Mouse (Mus musculus) testis, postnatal 10 days (tissue): Measurements from ENCODE around the gene Fubp1.
A peak's percentile ranks its signal among the peaks of the same experiment; 100 is the strongest.
"Not testable (repeated sequence)": the region's sequence is repeated elsewhere in the genome, so short reads cannot be mapped to it uniquely, and the experiment has no call there.

Source experiments
- DNase-seq: peaks from one replicate; pipeline ENCODE4 v3.0.0; 2021; ENCODE audit warnings: low spot score

The Fubp1 gene

DNA sequence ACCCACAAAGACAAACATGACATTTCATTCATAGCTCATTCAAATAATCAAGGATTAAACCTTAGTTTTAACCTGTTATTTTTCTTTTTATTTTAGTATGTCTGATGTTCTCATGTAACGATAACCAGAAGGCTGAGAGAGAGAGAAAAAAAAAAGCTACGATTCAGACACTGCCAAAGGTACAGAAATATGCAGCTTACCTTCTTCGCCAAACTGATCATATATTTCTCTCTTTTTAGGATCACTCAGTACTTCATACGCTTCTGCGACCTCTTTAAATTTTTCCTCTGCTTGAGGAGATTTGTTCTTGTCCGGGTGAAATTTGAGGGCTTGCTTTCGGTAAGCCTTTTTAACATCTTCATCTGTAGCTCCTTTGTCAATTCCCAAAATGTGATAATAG is 17.0 kb upstream of the Fubp1 start:
- no peak for DNase-seq

DNA sequence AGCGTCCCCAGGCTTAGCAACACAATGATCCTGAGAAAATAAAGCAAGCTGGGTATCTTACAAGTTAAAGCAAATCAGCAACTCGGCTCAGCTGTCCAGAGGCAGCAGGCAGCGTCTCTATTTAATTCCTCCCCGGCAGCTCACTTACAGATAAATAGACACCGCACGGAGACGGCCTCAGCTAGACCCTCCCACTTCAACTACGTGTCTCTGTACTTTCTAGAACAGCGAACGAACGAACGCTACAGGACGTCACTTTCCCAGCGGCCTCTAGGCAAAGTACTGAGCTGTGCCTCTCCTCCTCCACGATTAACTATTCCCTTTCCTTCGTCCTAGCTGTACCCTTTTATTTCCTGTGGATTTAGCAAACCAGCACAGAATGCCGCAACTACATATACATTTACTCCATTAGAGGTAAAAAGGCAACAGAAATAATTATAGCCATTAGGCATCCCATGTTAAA is 16.6 kb upstream of the Fubp1 start:
- DNase-seq, result peak; percentile 78

DNA sequence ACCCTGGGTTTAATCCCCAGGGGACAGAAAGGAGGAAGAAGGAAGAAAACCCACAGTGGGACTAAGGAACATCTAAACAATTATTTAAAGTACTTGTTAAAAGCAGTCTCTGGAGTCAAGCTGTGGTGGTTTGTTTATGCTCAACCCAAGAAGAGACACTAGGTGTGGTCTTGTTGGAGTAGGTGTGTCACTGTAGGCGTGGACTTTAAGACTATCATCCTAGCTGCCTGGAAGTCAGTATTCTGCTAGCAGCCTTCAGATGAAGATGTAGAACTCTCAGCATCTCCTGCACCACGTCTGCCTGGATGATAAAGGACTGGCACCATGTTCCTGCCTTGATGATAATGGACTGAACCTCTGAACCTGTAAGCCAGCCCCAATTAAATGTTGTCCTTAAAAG is 13.0 kb upstream of the Fubp1 start:
- DNase-seq, result not testable (repeated sequence)

DNA sequence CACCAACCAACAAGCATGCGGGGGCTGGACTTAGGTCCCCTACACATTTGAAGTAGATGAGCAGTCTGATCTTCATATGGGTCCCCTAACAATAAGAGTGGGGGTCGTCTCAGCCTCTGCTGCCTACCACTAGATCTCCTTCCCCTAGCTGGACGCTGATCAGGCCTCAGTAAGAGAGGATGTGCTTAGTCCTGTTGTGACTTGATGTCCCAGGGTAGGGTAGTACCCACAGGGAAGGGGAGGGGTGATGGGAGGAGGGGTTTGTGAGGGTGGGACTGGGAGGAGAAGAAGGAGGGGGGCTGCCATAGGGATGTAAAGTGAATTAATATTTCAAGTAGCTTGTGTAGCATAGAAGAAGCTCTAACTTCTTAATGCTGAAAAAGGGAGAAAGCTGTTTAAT is 11.1 kb upstream of the Fubp1 start:
- no peak for DNase-seq

DNA sequence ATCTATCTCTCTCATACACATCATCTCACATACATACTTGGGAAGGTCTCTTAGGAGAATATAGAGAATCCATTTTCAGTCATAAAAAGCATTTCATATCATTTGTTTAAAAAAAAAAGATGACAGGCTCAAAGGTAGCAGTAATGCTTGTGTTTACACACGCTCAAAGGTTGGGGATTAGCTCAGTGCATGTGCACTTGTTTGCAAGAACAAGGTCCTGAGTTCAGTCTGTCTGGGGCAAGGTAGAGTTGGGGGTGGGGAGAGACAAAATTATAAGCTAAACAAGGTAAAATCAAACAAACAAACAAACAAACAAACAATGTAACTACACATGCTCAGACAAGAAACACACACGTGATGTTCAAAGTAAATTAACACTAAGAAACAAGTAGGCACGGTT is 9.0 kb upstream of the Fubp1 start:
- DNase-seq, result no peak

DNA sequence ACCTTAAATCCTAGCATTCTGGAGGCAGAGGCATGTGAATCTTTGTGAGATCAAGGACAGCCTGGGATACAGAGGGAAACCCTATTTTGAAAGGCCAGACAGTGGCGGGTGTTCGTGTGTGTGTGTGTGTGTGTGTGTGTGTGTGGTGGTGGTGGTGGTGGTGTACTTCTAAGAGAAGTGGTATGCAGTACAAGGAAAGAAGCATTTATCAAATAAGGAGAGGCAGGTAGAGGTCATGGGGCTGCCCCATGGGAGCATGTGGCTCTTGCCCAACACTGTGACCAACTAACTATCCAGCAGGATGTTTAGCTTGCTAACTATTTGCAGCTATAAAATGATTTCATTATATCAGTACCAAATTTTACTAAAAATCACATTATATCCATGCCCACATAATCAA is 8.6 kb upstream of the Fubp1 start:
- no peak for DNase-seq

DNA sequence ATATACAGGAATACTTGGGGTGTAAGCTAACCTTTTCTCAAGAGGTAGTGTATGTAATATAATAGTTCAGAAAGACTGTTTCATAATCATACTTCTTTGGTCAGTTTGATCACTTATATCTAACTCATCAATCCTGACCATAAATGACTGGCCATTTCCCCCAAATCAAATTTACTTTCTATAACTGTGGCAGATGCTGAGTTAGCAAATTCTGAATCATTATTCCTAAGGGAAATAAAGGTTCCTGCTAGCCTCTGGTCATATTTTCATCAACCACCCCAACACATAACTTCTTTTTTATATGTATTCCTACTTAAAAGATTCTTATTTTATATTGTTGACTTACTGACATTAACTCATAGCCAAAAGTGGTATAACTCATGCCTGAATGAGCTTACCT is 7.3 kb upstream of the Fubp1 start:
- no peak for DNase-seq

DNA sequence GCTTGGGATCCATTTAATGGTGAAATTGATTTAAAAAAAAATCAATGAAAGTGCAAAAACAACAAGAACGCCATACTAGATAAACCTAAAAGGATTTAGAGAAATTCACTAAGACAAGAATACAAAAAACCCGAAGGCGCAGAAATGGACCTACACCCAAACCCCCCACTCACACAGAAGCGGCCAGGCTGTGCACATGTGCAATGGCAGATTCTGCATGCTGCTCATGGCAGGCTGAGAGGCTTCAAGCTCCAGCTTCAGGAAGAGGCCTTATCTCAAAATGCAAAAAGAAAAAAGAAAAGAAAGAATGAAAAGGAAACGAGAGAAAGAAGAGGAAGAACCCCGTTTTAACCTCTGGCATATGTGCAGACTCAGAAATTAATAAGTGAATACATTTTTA is 6.8 kb upstream of the Fubp1 start:
- DNase-seq, result no peak

DNA sequence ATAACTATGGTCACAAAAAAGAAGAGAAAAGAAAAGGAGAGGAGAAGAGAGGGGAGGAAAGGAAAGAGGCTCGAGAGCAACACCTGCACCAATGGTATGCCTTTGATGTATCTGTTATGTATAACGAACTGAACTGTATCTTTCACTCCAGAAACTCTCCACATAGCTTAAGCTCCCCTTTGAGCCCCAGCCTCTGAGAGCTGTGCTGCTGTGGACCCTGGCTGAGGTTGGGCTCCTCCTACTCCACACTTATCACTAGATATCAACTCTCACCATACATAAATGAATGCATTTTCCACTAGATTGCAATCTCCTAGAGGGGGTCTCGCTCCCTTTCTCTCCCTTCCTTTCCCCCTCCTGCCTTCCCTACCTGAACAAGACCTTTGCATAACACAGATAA is 6.2 kb upstream of the Fubp1 start:
- DNase-seq, result no peak

DNA sequence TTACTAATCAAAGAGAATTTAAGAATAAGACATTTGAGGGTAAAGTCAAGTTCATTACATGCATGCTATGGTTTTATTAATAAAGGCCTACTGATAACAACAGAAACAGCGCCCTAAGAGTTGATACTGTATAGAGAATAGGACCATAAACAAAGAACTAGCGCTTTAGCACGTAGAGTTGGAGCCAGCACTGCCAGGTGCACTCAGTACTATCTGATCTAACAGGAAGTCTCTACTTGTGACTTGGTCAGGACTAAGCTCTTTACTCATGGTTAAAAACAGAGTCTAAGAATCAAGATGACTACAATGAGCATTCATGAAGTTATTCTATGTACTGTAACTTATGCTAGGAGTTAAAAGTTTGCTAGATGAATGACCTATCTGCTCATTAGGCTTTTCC is 5.6 kb upstream of the Fubp1 start:
- no peak for DNase-seq

DNA sequence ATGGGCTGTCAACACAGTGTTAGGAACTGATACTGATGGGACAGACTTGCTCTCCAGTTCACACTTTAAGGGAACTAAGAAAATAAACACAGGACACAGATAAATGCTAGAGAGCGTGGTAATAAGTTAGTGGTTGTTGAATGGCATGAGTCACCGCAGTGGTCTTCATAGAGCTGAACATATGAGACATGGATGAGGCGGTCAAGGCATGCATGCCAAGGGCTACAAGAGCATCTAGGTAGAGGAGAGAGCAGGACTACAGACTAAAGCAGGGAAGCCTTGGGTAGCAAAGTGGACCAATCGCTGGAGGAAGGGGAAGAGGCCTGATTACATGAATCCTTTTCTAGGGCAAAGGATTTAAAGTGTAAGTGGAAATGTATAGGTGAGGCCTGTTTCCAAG is 3.1 kb upstream of the Fubp1 start:
- no peak for DNase-seq

DNA sequence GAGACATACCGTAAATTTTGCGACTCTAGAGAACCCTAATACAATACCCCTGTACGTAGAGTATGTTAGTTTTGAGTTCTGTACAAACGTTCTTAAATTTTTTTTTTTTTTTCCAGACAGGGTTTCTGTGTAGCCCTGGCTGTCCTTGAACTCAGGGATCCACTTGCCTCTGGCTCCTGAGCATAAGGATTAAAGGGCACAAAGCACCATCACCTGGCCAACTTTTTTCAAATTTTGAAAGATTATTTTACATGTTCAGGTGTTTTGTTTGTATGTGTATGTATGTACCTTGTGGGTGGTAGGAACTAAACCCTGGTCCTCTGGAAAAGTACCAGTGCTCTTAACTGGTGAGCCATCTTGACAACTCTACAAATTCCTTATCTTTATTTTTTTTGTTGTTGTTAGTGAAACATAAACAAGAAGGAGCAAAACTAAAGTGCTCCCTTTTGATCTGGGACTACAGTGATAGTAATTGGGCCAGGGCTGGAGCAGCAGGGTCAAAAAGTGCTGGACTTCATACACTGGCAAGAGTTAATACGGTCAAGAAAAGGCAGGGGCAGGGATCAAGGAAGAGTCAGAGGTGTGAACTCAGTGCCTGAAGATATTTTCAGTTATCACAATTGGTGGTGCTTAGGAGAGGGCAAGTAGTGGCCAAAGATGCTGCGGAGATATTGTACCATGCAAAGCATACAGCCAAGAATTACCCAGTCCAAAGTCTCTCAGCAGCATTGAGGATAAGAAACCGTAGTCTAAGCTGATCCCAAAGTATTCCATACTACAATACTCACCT is 1.9 kb upstream of the Fubp1 start:
- no peak for DNase-seq

DNA sequence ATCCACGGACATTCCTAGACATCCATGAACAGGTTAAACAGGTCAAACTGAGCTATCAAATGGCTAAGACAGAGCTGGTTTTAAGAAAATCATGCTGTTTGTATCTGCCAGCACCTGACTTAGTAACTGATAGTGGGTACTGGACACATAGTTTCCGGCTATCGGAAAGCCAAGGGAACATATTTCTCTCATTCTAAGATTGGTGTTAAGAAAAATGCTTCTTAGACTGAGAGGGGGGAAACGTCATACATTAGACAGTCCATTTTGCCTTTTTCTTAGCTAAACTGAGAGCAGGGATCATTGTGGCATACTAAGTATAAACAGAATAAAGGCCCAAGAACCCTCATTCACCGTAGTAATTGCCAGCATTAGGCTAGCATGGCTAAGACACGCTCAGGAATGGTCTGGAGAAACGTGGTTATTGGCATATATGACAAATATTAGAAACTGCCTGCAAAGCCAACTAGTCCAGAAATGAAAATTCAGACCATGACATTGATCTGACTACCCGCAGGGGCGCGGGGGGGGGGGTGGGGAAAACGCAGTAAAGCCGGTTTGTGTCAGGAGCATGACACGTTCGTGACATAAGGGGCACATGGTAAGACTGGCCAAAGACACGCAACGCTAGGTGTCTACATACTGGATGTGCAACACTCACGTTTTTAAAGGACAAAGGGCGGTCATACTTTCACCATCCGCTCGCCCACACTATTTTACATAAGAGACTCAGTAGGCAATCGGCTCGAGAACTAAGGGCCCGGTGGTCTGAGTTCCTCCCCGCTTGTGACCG is 850 bp upstream of the Fubp1 start:
- DNase-seq, result no peak

DNA sequence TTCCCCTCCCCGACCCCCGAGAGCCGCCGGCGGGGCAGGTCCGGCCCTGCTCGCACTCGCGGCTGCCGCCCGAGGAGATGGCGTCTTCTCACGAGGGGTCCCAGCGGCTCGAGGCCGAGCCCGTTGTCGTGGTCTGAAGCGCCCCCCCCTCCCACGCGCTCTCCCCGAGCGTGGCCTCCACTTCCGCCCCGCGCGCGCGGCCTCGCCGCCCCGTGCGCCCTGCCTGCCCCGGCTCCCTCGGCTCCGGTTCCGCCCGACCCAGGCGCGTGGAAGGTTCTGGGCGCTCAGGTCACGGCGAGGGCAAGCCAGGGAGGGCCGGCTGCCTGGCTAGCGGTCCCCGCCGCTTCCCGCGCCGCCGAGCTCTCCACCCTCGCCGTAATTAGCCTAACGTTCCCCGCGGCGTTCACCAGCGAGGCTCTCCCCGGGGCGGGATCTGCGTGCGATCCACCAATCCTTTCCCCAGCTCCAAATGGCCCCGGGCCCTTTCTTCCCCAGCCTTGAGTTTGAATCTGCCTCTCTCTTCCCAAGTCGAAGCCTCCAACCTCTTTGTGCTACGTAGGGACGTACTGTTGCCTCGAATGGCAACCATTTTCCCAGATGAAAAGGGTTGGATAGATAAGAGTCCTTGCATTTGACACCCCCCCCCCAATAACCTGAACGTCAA is 638 bp downstream of the Fubp1 start:
- DNase-seq, result peak; percentile 82

DNA sequence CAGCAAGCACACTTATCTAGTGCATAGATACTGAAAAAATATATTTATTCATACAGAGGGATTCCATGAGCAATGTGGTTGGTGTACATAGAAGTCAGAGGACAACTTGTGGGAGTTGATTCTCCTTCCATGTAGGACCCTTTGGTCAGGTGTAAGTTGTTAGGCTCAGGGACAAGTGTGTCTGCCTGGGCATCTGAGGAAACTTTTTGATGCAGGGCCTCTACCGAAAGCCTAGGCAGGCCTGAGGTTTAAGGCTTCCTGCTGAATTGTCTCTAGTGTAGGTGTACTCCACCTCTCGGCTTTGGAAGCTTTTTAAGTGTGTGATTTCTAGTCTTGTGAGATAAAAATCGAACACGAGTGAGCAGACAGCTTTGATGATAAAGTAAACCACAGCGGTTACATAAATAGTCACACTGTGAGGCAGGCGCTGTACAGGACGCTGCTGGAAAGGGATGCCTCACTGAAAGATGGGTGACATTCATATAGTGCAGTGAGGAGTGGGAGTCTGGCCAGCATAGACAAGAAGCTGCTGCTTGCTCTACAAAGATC is 1.6 kb downstream of the Fubp1 start:
- no peak for DNase-seq

DNA sequence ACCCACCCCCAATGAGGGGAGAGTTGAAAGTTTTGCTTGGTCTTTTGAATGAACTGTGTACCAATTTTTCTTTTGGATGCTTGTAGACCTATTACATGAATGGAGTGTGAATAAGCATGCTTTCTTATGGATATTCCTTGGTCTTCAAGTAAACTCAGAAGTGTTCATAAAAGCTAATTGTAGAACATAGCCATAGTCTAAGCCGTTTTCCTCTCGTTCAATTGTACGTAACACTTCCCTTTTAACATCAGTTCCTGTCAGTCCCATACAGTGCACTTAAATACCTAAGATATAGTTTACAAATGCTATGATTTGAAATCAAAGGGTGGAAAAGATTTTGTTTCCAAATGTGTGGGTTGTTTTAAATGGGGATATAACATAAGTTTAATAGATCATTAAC is 3.2 kb downstream of the Fubp1 start:
- DNase-seq, result no peak

DNA sequence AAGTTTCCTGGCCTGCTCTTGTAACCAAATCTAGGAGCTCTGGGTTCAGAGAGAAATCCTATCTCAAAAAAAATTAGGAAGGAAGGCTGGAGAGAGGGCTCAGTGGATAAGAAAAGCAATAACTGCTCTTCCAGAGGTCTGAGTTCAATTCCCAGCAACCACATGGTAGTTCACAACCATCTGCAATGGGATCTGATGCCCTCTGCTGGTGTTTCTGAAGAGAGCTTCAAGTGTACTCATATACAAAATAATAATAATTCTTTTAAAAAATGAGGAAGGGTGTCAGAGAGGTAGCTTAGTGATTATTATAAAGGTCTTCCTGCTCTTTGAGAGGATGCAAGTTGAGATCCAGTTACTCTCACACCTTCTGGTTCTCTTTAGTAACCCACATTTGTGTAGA is 14.7 kb downstream of the Fubp1 start:
- DNase-seq, result no peak

DNA sequence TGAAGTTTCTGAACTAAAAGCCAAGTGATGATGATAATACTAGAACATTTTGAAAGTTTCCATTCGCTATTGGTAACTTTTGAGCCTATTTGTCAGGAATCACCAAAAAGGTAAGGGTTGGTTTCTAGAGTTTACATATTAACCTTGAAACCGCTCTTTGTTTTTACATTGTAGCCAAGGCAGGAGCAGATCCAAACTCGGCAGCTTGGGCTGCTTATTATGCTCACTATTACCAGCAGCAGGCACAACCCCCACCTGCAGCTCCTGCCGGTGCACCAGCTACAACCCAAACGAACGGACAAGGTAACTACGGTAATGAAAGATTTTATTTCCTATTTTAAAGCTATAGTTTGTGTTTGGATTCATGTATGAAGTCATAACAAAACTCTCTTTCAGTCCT is 15.7 kb downstream of the Fubp1 start:
- DNase-seq, result no peak

DNA sequence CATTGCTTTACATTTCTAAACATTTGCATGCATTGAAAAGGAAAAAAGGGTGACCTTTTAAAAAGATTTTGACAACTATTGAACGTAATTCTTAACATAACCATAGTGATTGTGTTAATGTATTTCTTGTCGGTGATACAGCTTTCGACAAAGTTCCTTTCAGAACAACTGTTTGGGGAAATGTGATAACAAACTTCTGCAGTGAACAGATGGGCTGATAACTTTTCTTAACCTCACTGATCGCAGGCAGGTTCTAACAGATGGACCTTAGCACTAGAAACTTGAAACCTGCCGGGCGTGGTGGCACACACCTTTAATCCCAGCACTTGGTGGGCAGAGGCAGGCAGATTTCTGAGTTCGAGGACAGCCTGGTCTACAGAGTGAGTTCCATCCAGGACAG is 18.6 kb downstream of the Fubp1 start:
- no peak for DNase-seq

DNA sequence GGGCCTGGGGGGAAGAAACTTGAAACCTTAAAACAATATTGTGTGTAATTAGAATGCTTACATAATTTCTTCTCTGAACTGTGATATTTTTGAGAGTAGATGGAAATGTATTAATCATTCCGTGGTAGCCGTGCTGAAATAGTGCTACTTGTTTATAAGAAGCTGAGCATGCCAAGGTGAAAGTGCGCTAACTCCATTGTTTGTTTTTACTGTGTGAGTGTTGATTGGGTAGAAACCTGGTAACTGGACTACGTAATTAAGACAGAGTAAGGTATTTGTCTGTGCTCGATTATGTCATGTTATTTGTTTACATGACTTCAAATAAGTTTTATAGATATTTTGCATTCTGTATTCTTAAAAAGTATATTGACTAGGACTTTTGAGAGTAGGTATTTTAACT is 19.0 kb downstream of the Fubp1 start:
- no peak for DNase-seq

DNA sequence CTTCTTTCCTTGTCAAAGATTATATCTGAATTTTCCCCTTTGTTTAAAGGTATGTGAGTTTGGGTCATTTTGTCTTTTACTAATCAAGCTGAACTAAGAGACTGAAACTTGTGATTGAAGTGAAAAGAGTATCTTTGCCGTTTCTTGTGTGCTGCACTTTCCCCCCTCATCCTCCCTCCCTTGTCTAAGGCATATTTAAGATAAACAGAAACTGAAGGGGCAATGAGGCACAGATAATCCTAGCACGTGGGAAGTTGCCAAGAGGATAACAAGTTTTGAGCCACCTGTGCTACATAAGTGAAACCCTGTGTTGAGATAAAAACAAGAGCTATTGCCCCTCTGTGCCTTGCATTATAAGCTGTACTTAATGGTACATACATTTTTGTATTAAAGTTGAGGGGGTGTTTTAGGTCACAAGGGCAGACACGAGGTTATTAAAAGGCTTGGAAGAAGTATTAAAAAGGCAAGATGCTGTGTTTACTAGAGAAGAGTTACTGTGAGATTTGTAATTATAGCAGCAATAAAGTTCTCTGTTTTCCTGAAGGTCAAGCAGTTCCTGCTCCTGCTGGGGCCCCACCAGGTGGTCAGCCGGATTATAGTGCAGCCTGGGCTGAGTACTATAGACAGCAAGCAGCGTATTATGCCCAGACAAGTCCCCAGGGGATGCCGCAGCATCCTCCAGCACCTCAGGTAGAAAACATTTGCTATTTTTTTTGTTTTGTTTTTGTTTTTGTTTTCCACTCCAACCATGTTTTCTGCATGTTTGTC is 21.3 kb downstream of the Fubp1 start:
- no peak for DNase-seq

DNA sequence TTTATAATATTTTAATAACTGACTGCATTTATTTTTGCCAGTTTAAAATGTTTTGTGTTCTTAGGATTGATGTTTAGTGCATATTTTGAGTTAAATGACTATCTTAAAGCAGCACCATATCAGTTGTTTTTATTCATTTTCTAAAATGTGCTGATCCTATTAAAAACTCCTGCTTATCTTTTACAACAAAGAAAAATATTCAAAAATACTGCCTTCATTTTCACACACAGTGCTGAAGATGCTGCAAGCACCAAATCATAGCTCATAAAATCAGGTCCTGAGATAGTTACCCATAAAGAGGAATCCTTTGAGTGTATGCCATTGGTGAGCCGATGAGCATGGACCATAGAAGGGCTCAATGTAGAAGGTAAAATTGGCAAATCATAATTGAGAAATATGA is 25.0 kb downstream of the Fubp1 start:
- no peak for DNase-seq
